Mouse (Mus musculus): ENCODE measurements around the gene Susd6.

DNA sequence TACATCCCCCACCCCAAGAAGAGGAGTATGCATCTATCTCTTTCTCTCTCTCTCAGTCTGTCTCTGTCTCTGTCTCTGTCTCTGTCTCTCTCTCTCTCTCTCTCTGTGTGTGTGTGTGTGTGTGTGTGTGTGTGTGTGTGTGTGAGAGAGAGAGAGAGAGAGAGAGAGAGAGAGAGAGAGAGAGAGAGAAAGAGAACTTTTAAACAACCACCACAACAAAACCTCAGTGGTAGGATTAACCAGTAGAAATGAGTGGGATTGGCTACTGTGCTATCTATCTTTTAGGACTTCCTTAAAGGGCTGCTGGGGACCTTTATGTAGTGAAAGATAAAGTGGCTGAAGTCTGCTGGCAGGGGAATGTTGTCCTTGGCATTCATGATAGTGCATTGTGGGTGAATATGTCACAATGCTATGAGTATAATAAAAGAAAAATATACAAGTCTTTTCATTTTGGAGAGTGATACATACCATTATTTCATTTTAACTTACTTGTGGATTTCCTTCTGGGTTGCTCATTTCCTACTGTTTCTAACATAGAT lies 27.5 kb downstream of the Susd6 start:
- TF ChIP-seq CTCF (IDR thresholded peaks at IDR 0.05; ENCODE audit: insufficient read depth, low read depth, low read length) = no peak
- TF ChIP-seq POLR2A (IDR thresholded peaks at IDR 0.05; ENCODE audit: insufficient read depth, low read depth, low read length) = no peak

Measured in olfactory bulb, adult 2 months (tissue).